Mouse (Mus musculus) kidney, adult 2 months (tissue): ENCODE results near the gene Hoxc4. TPM values are rescaled to one million over a fixed set of nuclear protein-coding genes. Genes with fewer than 3 reads are reported as not detected.

Experiments
- DNase-seq: peaks from one replicate; pipeline ENCODE4 v3.0.0; 2021
- H3K27ac ChIP-seq: fragments of 200-500 bp; 2 replicates; pipeline ENCODE4 v1.5.1; 2012; ENCODE audit warnings: low read depth, low read length, control low read depth, inconsistent platforms; ENCODE audit not compliant: insufficient read depth
- H3K27me3 ChIP-seq: fragments of 200-500 bp; replicated peaks from 2 replicates; pipeline ENCODE4 v1.6.1; 2012; ENCODE audit warnings: mild to moderate bottlenecking, moderate library complexity, low read length, inconsistent platforms; ENCODE audit not compliant: control insufficient read depth, insufficient read depth
- H3K36me3 ChIP-seq: fragments of 200-500 bp; 2 replicates; pipeline ENCODE4 v1.6.1; 2012; ENCODE audit warnings: mild to moderate bottlenecking, moderate library complexity, low read length, inconsistent platforms; ENCODE audit not compliant: control insufficient read depth, insufficient read depth
- H3K4me1 ChIP-seq: fragments of 200-500 bp; 2 replicates; pipeline ENCODE4 v1.6.1; 2011; ENCODE audit warnings: low read length; ENCODE audit not compliant: control insufficient read depth, insufficient read depth
- H3K4me3 ChIP-seq: fragments of 200-500 bp; 2 replicates; pipeline ENCODE4 v1.5.1; 2011; ENCODE audit warnings: mild to moderate bottlenecking, low read depth, low read length, control low read depth; ENCODE audit not compliant: insufficient read depth
- CTCF ChIP-seq: fragments of 200-500 bp; conservative IDR thresholded peaks from 2 replicates; pipeline ENCODE4 v1.5.1; 2011; ENCODE audit warnings: low read depth, mild to moderate bottlenecking, control low read depth, low read length, moderate library complexity, mixed read lengths; ENCODE audit not compliant: insufficient read depth, insufficient read length
- POLR2A ChIP-seq: fragments of 200-500 bp; IDR thresholded peaks from one replicate; pipeline ENCODE4 v1.6.1; 2011; ENCODE audit warnings: low read depth, low read length, control low read depth
- WGBS: fragments of 180-500 bp; shearing (Covaris S2); methylation state at CpG from one replicate; pipeline ENCODE4 v1.1.7; 2018; 5-methylcytosine and 5-hydroxymethylcytosine counted together
- polyA plus RNA-seq: library from polyadenylated mRNA; depleted of rRNA; stranded (reverse); fragments of >200 nt; gene quantifications from 2 replicates; pipeline ENCODE4 v1.2.3, GENCODE M21; 2012

The Hoxc4 gene
- polyA plus RNA-seq, 1 experiment = 2.5 TPM

DNA sequence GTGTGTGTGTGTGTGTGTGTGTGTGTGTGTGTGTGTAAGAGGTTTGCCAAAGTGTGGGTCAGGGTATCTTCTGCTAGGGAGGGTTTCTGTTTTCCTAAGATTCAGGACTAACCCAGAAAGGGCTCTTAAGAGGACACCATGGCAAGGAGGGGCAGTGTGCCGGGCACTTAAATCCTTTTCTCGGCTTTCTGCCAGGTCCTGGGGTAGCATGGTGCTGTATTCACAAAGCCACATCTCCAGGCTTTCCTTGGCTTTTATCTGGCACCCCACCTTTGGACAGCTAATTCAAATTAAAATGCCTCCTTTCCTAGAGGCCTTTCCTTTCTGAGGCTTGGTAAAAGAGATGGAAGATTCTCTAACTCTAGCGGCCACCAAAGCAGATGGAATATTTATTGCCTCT lies 20.9 kb downstream of the Hoxc4 start:
- Histone ChIP-seq H3K27ac (no peak overlapping the region), H3K4me1 (peaks cover 5% of the 10 kb centered on the region; the same call in 1 of the 2 replicates), H3K27me3 (no peaks in the 10 kb centered on the region), H3K4me3 (no peak overlapping the region), H3K36me3 (no peaks in the 10 kb centered on the region)
- DNase-seq = no peak
- TF ChIP-seq POLR2A = no peak
- TF ChIP-seq CTCF = no peak
- WGBS = 61% methylated on average over 3 of the region's 3 CpGs

DNA sequence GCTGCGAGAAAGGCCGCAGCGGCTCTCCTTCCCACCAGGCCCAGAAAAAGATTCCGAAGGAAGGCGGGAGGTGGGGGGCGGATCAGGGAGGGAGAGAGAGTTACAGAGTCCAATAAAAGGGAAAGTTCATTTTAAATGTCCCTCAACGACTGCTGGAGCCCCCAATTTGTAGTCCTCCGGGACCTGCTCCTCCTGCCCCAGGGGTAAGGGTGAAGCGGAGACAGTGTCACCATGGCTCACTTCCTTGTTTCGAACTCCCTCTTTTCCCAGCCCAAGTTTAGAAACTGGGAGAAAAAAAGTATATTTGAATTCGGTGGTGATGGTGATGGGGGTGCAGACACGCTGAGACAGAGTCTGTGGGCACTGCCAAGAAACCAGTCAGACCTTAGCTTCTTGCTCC lies 21.9 kb downstream of the Hoxc4 start:
- Histone ChIP-seq H3K36me3 (no peaks in the 10 kb centered on the region), H3K27me3 (no peaks in the 10 kb centered on the region), H3K27ac (no peak overlapping the region), H3K4me1 (peaks cover 5% of the 10 kb centered on the region; the same call in 1 of the 2 replicates), H3K4me3 (no peak overlapping the region)
- TF ChIP-seq CTCF (no peak), POLR2A (no peak)
- DNase-seq = no peak
- 50% methylated on average over 12 of the region's 12 CpGs for WGBS

DNA sequence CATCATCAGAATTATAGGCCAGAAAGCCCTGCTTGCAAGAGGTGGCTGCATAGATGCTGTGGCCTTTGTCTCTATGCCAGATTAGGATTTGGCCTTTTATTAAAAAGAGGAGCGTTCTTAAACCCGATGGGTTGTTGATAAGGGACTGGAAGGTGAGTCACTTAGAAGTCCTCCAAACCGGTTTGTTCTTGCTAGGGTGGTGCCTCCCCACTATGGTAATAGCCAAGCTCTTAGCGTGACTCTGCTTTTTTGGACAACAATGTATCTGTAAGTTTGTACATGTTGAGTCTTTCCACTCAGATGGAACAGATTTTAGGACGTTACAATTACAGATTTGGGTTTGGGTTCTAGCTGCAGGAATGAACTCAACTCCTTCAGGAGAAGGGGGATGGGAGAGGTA lies 22.9 kb downstream of the Hoxc4 start:
- 53% methylated on average over 5 of the region's 5 CpGs for WGBS
- no peak for TF ChIP-seq CTCF
- TF ChIP-seq POLR2A = no peak
- Histone ChIP-seq H3K27ac (no peak overlapping the region), H3K27me3 (no peaks in the 10 kb centered on the region), H3K4me1 (peaks cover 5% of the 10 kb centered on the region; the same call in 1 of the 2 replicates), H3K36me3 (no peaks in the 10 kb centered on the region), H3K4me3 (no peak overlapping the region)
- DNase-seq = no peak

DNA sequence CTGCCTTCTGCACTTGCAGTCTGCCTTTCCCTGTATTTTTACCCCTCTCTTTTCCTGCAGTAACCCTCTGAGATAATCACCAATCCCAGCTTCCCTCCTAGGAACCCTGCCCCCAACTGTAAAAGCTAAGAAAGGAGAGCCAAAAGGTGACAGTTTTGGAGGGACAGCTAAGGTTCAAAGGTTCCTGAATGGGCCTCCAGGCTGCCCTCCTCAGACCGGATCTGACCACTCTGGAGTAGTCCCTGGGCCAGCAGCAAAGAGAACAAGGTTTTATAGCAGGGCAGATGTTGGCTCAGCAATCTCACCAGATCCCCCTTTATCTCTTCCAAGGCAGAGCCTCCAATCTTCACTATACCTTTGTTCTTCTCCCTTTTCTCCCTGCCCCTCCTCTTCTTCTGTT lies 23.5 kb downstream of the Hoxc4 start:
- peak; percentile 43 for DNase-seq
- TF ChIP-seq POLR2A (no peak), CTCF (no peak)
- H3K4me3 ChIP-seq = no peak overlapping the region
- H3K4me1 ChIP-seq = peaks cover 5% of the 10 kb centered on the region; the same call in 1 of the 2 replicates
- no peaks in the 10 kb centered on the region for H3K36me3 ChIP-seq
- H3K27ac ChIP-seq = no peak overlapping the region
- 27% methylated on average over 1 of the region's 1 CpGs for WGBS
- H3K27me3 ChIP-seq = no peaks in the 10 kb centered on the region

DNA sequence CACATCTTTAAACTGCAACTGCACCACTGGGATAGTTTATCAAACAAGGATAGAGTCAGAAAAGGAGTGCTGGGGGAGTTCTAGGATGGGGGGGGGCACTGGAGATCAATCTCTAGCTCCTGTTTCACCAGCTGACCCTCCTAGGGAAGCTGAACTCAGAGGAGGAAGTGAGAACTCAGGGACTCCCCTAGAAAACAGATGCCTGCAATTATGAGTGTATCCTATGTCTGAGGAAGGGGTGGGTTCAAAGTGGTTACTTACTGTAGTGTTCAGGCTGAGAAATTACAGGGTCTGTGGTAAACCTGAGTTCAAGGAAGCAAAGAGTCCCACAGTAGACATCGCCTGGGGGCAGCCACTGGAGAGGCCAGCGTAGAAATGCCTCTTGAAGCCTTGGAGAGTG lies 32.9 kb downstream of the Hoxc4 start:
- no peak for DNase-seq
- WGBS = 91% methylated on average over 2 of the region's 2 CpGs
- Histone ChIP-seq H3K4me1 (peaks cover 5% of the 10 kb centered on the region; the same call in 1 of the 2 replicates), H3K27ac (no peak overlapping the region), H3K27me3 (no peaks in the 10 kb centered on the region), H3K36me3 (no peaks in the 10 kb centered on the region), H3K4me3 (no peak overlapping the region)
- no peak for TF ChIP-seq CTCF

DNA sequence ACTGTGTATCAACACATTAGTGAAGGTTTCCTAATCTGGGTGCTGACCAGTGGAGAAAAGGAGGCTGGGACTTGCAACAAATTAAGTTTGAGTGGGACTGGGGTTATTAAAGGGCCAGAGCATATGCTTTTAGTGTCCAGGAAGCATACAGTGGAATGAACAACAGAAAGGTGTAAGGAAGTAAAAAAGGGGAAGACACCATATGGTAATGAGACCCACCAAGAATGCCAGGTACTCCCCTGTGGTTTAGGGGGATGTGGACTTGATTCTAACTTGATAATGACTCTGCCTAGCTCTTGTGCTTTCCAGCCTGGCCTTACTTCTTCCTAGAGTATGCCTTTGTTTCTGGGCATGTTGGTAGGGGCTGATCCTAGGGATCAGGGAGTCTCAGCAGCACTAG lies 34.5 kb downstream of the Hoxc4 start:
- Histone ChIP-seq H3K27ac (no peak overlapping the region), H3K36me3 (no peaks in the 10 kb centered on the region), H3K4me3 (no peak overlapping the region), H3K27me3 (no peaks in the 10 kb centered on the region), H3K4me1 (peaks cover 5% of the 10 kb centered on the region; the same call in 1 of the 2 replicates)
- no peak for TF ChIP-seq CTCF
- no peak for TF ChIP-seq POLR2A
- no peak for DNase-seq

DNA sequence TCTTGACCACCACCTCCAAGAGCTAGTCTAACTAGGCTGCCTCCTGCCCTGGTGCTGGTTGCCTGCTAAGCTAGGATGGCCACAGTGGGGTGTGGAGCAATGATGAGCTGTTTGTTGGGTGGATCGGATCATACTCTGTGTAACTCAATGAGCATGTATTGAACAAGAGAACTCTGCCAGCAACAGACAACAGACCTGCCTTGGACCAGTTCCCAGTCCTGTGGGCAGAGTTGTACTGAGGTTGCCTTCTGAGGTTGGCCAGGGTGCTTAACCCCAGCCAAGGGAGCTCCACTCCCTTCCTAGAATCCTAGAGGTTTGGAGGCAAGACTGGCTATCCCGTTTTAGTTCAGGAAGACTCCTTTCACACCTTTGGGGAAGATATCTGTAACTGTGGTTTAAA lies 37.7 kb downstream of the Hoxc4 start:
- Histone ChIP-seq H3K4me1 (peaks cover 5% of the 10 kb centered on the region; the same call in 1 of the 2 replicates), H3K4me3 (no peak overlapping the region), H3K27ac (no peak overlapping the region), H3K27me3 (no peaks in the 10 kb centered on the region), H3K36me3 (no peaks in the 10 kb centered on the region)
- no peak for TF ChIP-seq CTCF
- TF ChIP-seq POLR2A = no peak
- peak; percentile 63 for DNase-seq
- 53% methylated on average over 2 of the region's 2 CpGs for WGBS

DNA sequence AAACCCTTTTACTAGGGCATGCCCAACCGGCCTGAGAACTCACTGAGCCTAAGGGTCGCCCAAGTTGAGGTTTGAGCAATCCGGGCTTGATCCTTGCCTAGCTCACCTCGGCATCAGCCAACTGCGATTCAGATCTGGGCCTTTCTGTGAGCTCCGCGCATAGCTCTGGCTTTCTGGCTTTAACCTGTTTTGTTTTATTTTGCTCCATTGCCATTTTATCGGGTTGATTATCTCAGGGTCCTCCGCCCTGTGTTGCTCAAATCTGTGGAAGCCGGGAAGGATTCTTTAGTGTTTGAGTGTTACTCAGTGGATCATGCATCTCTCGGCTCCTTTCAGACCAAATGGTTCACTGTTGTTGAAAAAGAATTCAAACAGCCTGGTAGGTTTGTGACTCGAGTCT lies 40.0 kb downstream of the Hoxc4 start:
- TF ChIP-seq CTCF (no peak), POLR2A (no peak)
- Histone ChIP-seq H3K27ac (peak overlapping the region; percentile 94), H3K4me3 (peak overlapping the region; percentile 4), H3K27me3 (no peaks in the 10 kb centered on the region), H3K4me1 (peaks cover 8% of the 10 kb centered on the region; the same call in 1 of the 2 replicates), H3K36me3 (no peaks in the 10 kb centered on the region)
- DNase-seq = peak; percentile 41
- WGBS = 27% methylated on average over 12 of the region's 12 CpGs
